Mouse (Mus musculus): ENCODE data around the gene Lemd2. TPM values are rescaled to one million over a fixed set of nuclear protein-coding genes. Genes with fewer than 3 reads are reported as not detected.

The Lemd2 gene
- total RNA-seq, 2 experiments from 2014 or later, result 46.0 to 49.5 TPM

DNA sequence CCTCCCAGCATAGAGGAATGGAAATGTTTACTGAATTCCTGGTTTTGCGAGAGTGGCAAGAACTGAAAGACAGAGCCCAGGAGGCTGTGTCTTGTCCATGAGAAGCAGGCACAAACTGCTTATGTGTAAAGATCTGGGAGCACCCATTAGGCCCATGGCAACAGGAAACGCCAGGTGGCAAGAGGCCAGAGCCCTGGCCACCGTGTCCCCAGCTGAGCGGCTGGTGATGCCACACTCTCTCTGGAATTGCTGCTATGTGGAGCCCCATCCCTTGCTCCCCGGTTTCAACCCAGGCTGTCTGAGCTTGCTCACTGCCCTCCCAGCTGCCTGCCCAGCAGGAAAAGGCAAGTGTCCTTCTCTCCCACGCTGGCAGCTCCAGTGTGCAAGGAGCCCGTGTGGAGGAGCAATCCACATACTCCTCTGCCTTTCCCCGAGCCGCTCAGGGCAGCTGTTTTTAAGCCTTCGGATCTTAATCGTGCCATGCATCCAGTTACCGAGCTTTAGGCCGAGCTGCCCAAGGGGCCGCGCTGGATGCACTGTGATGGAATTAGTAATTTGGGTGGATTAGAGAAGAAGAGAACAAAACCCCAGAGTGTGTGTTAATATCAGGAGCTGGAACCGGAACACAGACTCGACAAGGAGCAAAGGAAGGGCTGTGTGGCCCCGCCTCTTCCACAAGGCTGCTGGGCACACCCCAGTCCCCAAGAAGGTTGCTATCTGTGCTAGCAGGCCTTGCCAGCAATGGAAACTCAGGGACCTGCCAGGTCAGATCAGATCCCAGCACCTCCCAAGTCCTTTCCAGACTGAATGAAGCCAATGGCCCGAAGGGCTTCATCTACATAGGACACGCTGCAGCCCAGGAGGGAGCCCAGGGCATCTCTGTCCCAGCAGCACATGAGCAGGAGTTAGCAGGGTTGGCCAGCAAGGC, 9.7 kb downstream of the Lemd2 start:
- DNase-seq (ENCODE audit: low spot score in 2 of 2), result no peak
- intact Hi-C loops (cut with DNase I), result loop anchor here (5.0 kb wide), 1 partner anchor 318 kb away; no protein-coding TSS in a partner anchor

DNA sequence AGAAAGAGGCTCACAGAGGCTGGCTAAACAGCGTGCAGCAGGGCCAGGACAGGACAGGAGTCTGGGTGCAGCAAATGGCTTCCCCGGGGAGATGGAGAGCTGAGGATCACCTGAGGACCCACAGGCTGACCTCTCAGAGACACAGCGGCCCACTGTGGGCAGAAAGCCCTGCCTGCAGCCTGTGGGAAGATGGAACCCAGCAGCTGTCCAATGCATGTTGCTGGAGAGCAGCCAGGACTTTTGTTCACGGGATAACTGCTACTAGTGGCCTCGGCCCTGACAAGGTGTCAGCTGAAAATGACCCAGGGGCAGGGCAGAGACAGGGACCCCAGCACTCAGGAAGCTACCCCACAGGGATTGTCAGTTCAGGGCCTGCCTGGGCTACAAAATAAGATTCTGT, 12.5 kb downstream of the Lemd2 start:
- intact Hi-C loops (cut with DNase I), result loop anchor here (5.0 kb wide), 1 partner anchor 320 kb away; no protein-coding TSS in a partner anchor

DNA sequence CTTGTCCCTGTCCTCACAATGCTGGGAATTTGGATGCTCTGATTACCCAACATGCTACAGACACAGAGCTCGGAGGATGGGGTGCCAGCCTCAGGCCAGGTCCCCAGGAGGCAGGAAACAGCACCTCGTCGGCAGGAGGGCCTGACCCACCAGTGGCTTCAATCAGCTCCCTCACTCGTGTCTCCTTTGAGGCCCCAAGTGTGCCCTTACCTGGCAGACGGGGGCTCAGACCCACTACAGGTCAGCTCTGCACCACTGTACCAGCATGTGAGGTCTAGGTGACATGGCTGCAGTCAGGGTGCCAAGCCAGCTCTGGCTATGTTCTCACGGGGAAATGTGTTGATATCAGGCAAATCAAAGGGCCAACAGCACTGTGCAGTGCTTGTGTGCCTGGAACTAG, 13.1 kb downstream of the Lemd2 start:
- intact Hi-C loops (cut with DNase I), result loop anchor here (5.0 kb wide), 1 partner anchor 321 kb away; no protein-coding TSS in a partner anchor

More for the DNA sequence above, 12.5 kb downstream of the Lemd2 start:
- DNase-seq (ENCODE audit: low spot score in 2 of 2), result no peak

DNA sequence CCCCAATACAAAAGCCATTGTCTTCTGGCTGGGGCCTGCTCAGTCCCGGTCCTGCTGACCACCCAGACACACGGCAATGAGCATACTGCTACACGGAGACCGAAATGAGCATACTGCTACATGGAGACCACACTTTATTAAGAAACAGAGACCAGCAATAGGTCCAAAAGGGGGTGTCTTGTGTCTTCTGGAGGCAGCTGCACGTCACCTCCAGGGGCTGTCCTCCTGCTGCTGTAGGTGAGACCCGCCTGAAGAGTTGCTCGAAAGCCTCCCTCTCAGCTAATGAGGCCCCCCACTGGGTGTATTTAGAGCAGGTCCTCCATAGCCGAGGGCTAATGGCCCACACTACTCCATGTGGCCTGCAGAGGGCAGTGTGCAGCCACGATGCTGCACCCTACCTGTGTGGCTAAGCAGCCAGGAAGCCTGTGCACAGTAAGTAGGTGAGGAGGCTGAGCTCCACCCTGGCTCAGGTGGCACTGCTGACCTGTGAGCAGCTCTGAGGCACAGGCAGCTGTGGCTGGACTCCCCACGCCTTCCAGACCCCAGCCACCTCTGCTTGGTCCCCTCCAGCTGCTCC, 14.5 kb downstream of the Lemd2 start:
- intact Hi-C loops (cut with DNase I), result loop anchor here (5.0 kb wide), 1 partner anchor 323 kb away; no protein-coding TSS in a partner anchor
- peak; percentile 67 to 72 for DNase-seq (ENCODE audit: low spot score in 2 of 2)

More for the DNA sequence above, 13.1 kb downstream of the Lemd2 start:
- DNase-seq (ENCODE audit: low spot score in 2 of 2), result no peak

DNA sequence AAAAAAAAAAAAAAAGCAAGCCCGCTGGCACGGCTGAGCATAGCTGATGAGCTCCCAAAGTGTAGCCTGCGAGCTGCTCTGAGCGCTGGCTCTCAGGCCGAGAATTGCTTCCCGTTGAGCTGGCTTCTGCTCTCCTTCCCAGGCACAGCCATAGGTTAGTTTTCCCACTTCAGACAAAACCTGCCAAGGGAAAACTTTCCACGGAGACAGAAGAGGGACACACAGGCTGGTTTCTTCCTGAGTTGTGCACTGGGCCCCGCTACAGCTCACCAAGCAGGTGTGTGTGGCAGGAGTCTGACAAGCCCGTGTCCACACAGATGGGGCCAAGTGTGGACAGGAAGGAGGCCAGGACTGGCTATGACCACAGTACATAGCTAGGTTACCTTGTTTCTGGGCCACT, 15.4 kb downstream of the Lemd2 start:
- no peak for DNase-seq (ENCODE audit: low spot score in 2 of 2)
- intact Hi-C loops (cut with DNase I), result no loop called here

DNA sequence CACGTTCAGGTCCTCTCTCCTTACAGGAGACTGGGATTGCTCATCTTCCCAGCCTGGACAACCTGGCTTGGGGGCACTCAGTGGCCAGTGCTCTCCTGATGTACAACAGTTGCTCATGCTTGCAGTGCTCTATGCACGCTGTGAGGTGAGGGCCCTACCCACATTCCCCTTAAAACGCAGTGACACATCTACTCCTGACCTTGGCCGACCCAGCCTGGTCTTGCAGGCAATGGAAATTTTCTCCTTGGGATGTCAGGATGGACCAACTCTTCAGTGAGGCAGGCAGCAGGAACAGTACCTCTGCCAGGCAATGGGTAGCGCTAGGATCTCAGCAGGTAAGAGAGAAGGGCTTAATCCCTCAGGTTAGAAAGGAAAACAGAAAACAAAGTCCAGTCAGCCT, 17.2 kb downstream of the Lemd2 start:
- no peak for DNase-seq (ENCODE audit: low spot score in 2 of 2)
- intact Hi-C loops (cut with DNase I), result no loop called here

DNA sequence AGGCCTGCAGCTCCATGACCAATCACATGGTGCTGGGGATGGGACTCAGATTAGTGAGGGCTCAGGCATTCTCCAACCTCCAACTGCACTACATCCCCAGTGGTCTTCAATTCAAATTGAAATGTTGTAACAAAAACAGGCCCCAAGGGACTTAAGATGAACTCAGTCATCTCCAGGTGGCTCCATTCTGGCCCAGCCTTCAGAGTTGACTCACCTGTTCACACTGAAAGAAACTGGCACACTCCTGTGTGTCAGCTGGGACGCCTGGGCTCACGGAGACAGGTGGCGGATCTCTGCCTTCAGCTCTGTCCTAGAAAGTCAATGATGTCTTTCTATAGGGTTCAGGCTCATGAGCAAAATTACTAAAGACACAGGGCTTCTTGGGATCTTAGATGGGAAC, 18.2 kb downstream of the Lemd2 start:
- intact Hi-C loops (cut with DNase I), result no loop called here

DNA sequence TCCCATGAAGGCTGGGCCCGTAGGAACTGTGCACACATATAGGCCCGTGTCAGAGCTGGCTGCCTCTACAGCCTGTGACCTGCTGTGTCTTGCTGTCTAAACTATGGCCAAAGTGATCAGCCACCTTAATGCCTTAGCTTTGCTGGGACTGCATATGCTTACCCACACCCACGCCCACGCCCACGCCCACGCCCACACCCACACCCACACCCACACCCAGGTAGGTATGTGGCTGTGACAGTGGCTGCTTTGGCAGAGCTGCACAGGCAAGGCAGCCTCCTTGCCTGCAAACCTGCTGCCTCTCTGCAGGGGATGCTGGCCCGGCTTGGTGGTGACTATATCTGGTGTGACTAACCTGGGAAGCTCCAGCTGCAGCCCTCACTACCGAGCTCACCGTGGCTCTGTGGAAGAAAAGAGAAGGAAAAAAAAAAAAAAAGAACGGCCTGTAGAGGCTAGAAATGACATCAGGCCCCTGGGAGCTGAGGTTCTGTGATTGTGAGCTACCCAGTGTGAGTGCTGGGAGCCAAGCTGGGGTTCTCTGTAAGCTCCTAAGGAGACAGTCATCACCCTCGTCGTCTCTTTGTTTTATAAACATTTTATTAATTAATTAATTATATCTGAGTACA, 20.5 kb downstream of the Lemd2 start:
- intact Hi-C loops (cut with DNase I), result no loop called here
- DNase-seq (ENCODE audit: low spot score in 2 of 2), result no peak

More for the DNA sequence above, 18.2 kb downstream of the Lemd2 start:
- no peak for DNase-seq (ENCODE audit: low spot score in 2 of 2)

DNA sequence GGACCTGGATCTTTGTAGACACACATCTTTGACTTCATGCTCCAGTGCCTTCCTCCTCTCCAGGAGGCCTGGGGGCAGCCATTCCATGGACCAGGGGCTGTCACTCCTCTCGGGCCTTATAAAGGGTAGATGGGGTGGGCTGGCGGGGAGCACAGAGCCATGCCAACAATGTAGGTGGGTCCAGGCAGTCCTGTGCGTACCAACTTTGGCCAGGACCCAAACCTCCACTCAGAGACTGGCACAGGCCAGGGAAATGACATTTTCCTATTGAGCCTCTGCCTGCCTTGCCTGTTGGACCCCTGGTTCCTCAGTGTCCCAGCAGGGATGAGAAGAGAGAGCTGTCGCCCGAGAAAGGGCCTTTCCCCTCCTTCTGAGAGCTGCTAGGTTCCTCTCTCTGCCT, 21.9 kb downstream of the Lemd2 start:
- DNase-seq (ENCODE audit: low spot score in 2 of 2), result no peak
- intact Hi-C loops (cut with DNase I), result no loop called here

DNA sequence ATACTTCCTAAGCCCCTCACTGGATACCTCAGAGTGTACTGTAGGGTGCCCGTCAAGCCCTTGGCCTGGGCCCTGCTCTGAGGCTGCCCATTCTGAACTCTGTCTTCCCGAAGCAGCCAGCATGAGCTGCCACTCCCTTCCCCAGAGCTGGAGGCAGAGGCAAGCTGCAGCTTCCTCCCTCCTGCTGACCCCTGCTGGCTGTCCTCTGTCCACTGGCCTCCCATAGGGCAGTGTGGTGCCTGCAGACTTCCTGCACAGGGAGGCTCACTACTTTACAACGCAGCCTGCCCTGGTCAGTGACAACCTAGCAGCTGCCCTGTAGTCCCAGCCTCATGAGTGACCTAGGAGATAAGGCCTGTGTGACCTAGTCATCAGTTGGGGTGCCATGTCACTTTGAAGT, 22.6 kb downstream of the Lemd2 start:
- intact Hi-C loops (cut with DNase I), result no loop called here
- DNase-seq (ENCODE audit: low spot score in 2 of 2), result no peak

DNA sequence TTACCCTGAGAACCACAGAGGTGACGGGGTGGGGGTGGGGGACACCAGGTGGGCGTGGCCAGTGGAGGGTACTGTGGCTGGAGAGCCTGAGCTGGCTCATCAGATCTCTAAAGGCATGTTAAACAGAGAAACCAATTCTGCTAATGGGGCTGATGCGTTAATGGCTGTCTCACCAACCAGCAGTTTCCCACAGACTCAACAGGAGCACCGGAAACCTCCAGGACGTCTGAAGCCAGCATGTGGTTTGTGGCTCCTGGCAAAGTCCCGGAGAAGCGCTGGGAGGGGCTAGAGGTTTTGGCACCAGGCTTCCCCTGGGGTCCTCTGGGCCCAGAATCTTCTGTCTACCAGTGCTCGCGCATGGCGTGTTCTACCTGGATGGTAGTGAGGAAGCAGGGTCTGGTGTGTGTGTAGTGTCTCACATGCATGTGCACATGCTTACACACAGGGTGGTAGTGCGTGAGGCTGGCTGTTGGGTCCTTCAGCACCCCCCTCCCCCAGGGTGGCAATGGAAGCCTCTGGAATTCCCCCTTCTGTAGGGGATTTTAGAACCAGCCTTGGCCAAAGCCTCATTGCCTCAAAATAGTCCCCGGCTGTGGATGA, 24.5 kb downstream of the Lemd2 start:
- DNase-seq (ENCODE audit: low spot score in 2 of 2), result no peak
- intact Hi-C loops (cut with DNase I), result no loop called here

DNA sequence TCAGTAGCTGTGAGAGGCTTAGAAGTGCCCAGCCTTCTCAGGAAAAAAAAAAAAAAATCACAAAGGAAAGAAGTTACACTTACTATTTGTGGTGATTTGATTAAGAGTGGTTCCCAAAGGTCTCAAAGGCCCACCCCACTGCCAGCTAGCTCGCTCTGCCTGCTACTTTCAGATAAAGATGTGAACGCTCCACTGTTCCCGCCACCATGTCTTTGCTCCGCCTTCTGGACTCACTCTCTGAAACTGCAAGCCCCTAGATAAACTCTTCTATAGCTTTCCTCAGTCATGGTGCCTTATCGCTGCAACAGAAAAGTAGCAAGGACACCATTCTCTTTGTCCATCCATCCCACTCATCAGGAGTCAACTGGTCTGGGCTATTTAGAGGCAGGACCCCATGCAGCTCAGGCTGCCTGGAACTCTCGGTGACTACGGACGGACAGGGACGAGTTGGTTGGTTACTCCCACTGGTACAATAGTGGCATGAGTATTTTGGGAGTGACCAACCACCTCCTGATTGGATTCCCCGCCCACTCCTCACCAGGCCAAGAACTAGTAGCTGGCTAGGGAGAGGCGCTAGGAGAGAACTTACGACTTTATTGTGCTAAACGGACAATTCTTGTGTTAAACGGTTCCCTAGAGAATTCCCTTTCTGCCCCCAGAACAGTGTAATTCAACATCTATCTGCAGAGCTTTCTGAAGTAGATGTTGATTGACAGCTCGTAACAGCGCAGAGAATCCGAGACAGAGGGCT, 25.7 kb downstream of the Lemd2 start:
- no peak for DNase-seq (ENCODE audit: low spot score in 2 of 2)
- intact Hi-C loops (cut with DNase I), result no loop called here

DNA sequence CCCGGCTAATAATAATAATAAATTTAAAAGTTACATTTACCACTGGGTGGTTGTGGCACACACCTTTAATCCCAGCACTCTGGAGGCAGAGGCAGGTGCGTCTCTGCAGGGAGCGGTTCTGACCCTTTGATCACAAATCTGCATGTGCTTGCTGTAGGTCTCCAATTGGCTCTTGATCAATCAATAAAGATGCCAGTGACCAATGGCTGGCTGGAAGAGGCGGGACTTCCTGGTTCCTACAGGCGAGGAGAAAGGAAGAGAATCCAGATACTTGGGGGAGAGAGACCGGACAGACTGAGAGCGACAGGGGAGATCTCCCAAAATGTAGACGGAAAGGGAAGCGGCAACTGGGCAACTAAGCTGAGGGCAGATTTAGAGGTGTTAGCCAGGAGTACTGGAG, 26.2 kb downstream of the Lemd2 start:
- intact Hi-C loops (cut with DNase I), result no loop called here
- DNase-seq (ENCODE audit: low spot score in 2 of 2), result no peak

DNA sequence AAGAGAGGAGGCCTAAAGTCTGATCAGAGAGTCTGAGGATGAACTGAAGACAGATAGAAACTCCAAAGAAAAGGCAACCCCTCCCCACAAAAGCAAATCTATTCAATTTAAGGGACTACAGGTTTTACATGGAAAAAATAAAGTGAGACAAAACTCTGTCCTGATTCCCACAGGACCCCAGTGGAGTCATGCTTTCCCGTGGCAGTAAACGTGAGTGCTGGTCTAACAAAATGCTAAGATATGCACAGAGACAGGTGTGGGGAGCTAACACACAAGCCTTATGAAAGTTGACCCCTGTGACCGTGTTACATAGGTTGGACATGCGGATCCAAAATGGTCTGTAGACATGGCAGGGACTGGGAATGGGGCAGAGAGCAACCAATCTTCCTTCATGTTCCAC, 27.5 kb downstream of the Lemd2 start:
- intact Hi-C loops (cut with DNase I), result no loop called here
- no peak for DNase-seq (ENCODE audit: low spot score in 2 of 2)

DNA sequence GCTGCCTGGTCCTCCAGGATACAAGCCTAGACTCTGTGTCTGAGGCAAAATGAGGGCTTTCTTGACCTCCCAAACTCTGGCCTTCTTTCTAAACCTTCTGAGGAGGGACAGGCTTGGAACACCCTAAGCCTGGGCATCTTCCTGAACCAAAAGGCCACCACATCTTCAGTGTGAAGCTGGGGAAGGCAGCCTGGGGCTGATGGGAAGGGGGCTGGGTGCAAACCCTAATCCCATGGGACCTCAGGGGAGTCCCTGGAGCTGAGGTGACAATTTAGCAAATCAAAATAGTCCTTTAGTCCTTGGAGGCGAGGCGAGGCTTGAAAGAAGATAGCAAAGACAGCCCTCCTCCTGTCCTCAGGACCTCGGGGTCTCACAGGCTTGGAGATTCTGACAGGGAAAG, 28.0 kb downstream of the Lemd2 start:
- no peak for DNase-seq (ENCODE audit: low spot score in 2 of 2)
- intact Hi-C loops (cut with DNase I), result no loop called here

DNA sequence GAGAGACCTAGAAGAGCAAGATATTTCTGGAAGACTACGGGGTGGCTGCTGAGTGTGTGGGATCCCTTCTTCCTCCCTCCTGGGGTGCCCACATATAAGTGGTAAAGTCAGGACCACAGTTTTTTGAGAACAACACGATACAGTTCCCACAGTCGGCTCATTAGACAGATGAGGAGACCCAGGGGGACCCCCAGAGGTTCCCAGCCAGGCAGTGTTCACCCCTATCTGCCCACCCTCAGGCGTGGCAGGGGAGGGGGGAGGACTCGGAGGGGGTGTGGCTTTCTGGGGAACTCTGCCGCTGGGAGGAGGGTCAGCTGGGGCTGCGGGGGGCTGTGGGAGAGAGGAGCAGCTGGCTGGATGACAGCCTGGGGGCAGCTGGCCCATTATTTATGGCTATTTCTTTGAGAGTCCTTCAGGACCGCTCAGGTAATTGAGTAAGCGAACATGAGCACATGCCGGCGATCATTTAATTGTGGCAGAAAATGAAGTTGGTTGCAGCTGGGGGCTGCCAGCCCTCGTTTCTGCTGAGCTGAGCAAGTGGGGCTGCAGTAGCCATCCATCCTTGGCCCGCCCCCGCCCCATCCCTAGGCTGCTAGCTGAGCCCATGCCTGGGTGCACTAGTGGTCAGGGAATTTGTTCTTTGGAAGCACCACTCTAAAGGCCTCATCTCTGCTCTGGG, 28.9 kb downstream of the Lemd2 start:
- no peak for DNase-seq (ENCODE audit: low spot score in 2 of 2)
- intact Hi-C loops (cut with DNase I), result no loop called here

DNA sequence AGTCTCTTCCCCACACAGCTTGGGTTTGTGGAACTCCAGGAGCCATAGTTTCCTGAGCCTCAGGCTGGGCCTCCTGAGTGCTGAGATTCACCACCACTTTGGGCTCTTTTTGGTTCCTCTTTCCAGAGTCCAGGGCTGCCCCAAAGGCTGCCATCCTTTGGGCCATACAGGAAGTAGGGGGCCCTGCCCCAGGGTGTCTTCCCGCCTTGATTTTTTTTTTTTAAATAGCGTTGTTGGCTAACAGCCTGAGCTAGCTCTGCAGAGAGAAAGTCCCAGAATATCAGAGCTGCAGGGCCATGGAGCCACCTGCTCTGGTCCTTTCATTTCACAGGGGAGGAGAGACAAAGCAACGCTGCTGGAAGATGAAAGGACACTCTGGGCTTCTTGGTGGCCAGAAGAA, 30.6 kb downstream of the Lemd2 start:
- DNase-seq (ENCODE audit: low spot score in 2 of 2), result no peak
- intact Hi-C loops (cut with DNase I), result no loop called here

DNA sequence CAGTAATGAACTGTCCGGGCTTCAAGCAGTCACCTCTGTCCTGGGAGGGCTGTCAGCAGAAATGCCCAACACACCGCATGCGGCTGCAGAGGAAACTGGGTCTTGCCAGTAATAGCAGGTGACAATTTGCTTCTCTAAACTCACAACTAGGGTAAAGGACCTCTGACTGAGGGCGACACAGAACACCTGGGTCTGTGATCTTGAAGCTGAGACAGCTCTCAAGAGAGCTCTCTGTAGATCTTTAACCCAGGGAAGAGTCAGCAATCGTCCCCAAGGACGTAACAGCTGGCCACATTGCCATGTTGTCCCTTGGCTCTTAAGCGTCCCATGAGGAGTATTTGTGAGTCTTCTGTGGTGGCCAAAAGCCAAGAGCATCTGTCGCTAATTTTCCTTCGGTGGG, 31.8 kb downstream of the Lemd2 start:
- intact Hi-C loops (cut with DNase I), result no loop called here
- DNase-seq (ENCODE audit: low spot score in 2 of 2), result no peak

DNA sequence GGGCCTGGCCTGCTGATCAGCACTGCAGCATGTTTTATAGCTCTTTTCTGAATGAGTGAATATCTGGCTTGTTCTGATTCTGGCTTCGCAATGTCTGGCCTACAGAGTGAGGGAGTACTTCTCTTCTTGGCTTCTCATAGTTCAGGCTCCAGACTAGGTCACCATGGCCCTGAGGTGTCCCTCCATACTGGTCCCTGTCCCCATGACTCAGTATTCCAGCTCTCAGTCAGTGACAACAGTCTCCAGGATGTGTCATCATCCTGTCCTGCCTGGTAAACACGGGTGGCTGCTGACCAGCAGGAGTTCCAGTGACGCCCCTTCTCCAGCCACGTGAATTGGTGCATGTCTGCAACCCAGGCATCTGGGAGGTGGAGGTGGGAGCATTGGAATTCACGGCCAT, 33.1 kb downstream of the Lemd2 start:
- DNase-seq (ENCODE audit: low spot score in 2 of 2), result no peak
- intact Hi-C loops (cut with DNase I), result no loop called here
